Mouse (Mus musculus) lung, postnatal 0 days (tissue): ENCODE measurements at regions not wholly inside any gene's neighbourhood (a gene's known extent, or its start where the extent isn't known, plus 50 kb on each side); places are given as distances from the start of the nearest gene placed in this dataset.

Source experiments
- ATAC-seq: fragments of 200-750 bp; cut with Nextera tagmentation; 2 replicates; pipeline ENCODE4 v1.8.0; 2017; ENCODE audit warnings: moderate library complexity
- DNase-seq: peaks from one replicate; pipeline ENCODE4 v3.0.0-alpha.2; 2016; ENCODE audit warnings: low spot score
- H3K27ac ChIP-seq: fragments of 300-500 bp; sonication (generic); 2 replicates; pipeline ENCODE4 v1.5.1; 2014; ENCODE audit warnings: antibody characterized with exemption, mild to moderate bottlenecking, low read length, mixed read lengths
- H3K27me3 ChIP-seq: fragments of 300-500 bp; sonication (generic); replicated peaks from 2 replicates; pipeline ENCODE4 v1.6.1; 2014; ENCODE audit warnings: low read length, mixed read lengths; ENCODE audit not compliant: insufficient read depth
- H3K36me3 ChIP-seq: fragments of 300-500 bp; sonication (generic); 2 replicates; pipeline ENCODE4 v1.6.1; 2014; ENCODE audit warnings: low read length, mixed read lengths; ENCODE audit not compliant: insufficient read depth
- H3K4me1 ChIP-seq: fragments of 300-500 bp; sonication (generic); 2 replicates; pipeline ENCODE4 v1.6.1; 2014; ENCODE audit warnings: antibody characterized with exemption, low read depth, low read length, mixed read lengths; ENCODE audit not compliant: insufficient read depth
- H3K4me2 ChIP-seq: fragments of 300-500 bp; sonication (generic); replicated peaks from 2 replicates; pipeline ENCODE4 v1.6.1; 2014; ENCODE audit warnings: low read depth, mild to moderate bottlenecking, low read length, moderate library complexity, mixed read lengths
- H3K4me3 ChIP-seq: fragments of 300-500 bp; sonication (generic); 2 replicates; pipeline ENCODE4 v1.5.1; 2014; ENCODE audit warnings: low read depth, low read length
- H3K9ac ChIP-seq: fragments of 300-500 bp; sonication (generic); replicated peaks from 2 replicates; pipeline ENCODE4 v1.6.1; 2014; ENCODE audit warnings: low read depth, mild to moderate bottlenecking
- H3K9me3 ChIP-seq: fragments of 300-500 bp; sonication (generic); 2 replicates; pipeline ENCODE4 v1.6.1; 2016; ENCODE audit warnings: low read length, mixed read lengths
- CTCF ChIP-seq: IDR thresholded peaks from 2 replicates; pipeline ENCODE4 v1.5.1; 2016; ENCODE audit warnings: antibody characterized with exemption, mild to moderate bottlenecking
- EP300 ChIP-seq: IDR thresholded peaks from 2 replicates; pipeline ENCODE4 v1.6.1; 2016; ENCODE audit warnings: antibody characterized with exemption, mild to moderate bottlenecking, control low read depth
- WGBS: fragments of 180-500 bp; shearing (Covaris S2); extraction: QIAGEN DNeasy Blood & Tissue Kit; methylation state at CpG from one replicate; pipeline ENCODE4 v1.1.7; 2014; 5-methylcytosine and 5-hydroxymethylcytosine counted together

DNA sequence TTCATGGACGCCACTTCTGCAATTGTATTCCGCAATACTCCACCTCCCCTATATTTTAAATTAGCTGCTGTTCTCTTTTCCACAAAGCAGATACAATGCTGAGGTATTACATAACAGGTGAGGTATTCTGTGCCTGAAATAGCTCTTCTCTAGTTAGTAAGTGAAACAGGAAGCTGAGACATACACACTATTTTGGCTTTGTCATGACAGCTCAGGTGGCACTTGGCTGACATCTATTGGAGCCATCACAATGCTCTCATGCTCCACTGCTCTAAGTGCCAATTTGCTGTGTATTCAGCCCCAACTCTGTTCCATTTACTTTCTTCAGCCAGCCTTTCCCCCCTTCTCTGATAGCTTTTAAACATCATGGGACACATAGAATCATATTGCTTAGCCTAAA is 743.7 kb upstream of the Car10 start:
- TF ChIP-seq CTCF (no peak), EP300 (no peak)
- H3K9me3 ChIP-seq = no peaks in the 10 kb centered on the region
- no peak overlapping the region for H3K4me3 ChIP-seq
- H3K9ac ChIP-seq = no peak overlapping the region
- no peak for DNase-seq
- ATAC-seq = no peak
- H3K27ac ChIP-seq = no peak overlapping the region
- 82% methylated on average over 2 of the region's 2 CpGs for WGBS
- no peaks in the 10 kb centered on the region for H3K27me3 ChIP-seq
- no peak overlapping the region for H3K4me2 ChIP-seq
- H3K36me3 ChIP-seq = no peaks in the 10 kb centered on the region
- no peaks in the 10 kb centered on the region for H3K4me1 ChIP-seq

DNA sequence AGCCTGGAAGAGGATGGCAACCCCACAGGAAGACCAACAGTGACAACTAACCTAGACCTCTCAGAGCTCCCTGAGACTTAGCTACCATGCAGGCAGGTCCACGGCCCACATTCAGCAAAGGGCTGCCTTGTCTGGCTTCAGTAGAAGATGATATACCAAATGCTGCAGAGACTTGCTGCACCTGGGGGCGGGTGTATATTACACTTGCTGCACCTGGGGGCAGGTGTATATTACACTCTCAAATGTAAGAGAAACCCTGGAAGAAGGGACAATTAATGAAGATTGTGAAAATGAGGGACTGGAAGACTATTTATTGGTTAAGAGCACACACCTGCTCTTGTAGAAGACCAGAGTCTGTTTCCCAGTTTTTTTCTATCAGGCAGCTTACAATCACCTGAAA is 759.2 kb upstream of the Kif2b start:
- Histone ChIP-seq H3K27ac (no peak overlapping the region), H3K36me3 (no peaks in the 10 kb centered on the region), H3K4me3 (no peak overlapping the region), H3K4me2 (no peak overlapping the region), H3K9me3 (no peaks in the 10 kb centered on the region), H3K4me1 (no peaks in the 10 kb centered on the region), H3K9ac (no peak overlapping the region), H3K27me3 (no peaks in the 10 kb centered on the region)
- DNase-seq (no peak), ATAC-seq (no peak)
- 78% methylated on average over 2 of the region's 2 CpGs for WGBS
- TF ChIP-seq CTCF = no peak

DNA sequence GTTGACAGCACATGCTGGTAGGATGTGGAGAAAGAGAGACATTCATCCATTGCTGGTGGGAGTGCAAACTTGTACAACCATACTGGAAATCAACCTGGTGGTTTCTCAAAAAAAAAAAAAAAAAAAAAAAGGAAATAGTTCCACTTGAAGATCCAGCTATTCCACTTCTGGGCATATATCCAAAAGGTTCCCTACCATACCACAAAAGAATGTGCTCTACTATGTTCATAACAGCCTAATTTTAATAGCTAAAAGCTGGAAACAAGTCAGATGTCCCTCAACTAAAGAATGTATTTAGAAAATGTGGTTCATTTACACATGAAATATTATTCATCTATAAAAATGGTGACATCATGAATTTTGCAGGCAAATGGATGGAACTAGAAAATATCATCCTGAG is 757.9 kb upstream of the Kif2b start:
- no peak overlapping the region for H3K9ac ChIP-seq
- no peak overlapping the region for H3K4me2 ChIP-seq
- no peak overlapping the region for H3K27ac ChIP-seq
- H3K4me3 ChIP-seq = no peak overlapping the region
- no peaks in the 10 kb centered on the region for H3K9me3 ChIP-seq
- TF ChIP-seq EP300 = no peak
- TF ChIP-seq CTCF = no peak
- H3K4me1 ChIP-seq = no peaks in the 10 kb centered on the region
- DNase-seq = peak; percentile 10
- H3K36me3 ChIP-seq = no peaks in the 10 kb centered on the region
- no peak for ATAC-seq
- no peaks in the 10 kb centered on the region for H3K27me3 ChIP-seq

DNA sequence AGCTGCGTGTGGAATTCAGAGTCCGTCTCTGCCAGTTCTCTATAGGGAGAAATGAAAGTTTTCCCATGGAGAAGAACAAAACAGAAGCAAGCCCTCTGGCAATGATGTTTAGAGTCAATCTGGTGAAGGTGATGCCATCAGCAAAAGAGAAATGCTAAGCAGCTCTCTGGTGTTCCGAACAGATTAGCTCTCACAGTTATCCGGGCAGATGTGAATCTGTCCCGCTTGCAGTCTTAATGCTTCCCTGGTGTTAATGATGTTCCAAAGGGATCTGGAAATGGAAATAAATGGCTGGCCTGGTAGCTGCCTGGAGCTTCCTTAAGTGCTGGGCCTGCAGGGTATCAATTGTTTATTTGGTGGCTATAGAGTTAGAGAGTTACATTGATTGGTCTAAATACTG is 725.7 kb upstream of the Kif2b start:
- no peak for ATAC-seq
- Histone ChIP-seq H3K27ac (no peak overlapping the region), H3K4me1 (no peaks in the 10 kb centered on the region), H3K9ac (no peak overlapping the region), H3K4me2 (no peak overlapping the region), H3K27me3 (no peaks in the 10 kb centered on the region), H3K9me3 (no peaks in the 10 kb centered on the region), H3K36me3 (no peaks in the 10 kb centered on the region), H3K4me3 (no peak overlapping the region)
- 82% methylated on average over 5 of the region's 5 CpGs for WGBS
- TF ChIP-seq EP300 (no peak), CTCF (no peak)
- no peak for DNase-seq
